Mouse (Mus musculus) midbrain, embryonic 14.5 days (tissue): ENCODE measurements around the gene Jade2. TPM values are rescaled to one million over a fixed set of nuclear protein-coding genes. Genes with fewer than 3 reads are reported as not detected.
"Not testable (repeated sequence)": the region's sequence is repeated elsewhere in the genome, so short reads cannot be mapped to it uniquely, and the experiment has no call there.

ENCODE experiments used
- ATAC-seq: fragments of 200-750 bp; cut with Nextera tagmentation; 2 replicates; pipeline ENCODE4 v1.8.0; 2017; ENCODE audit warnings: moderate number of reproducible peaks, moderate library complexity; ENCODE audit not compliant: low FRiP score, low TSS enrichment
- DNase-seq: peaks from one replicate; pipeline ENCODE4 v3.0.0-alpha.2; 2015
- H3K27ac ChIP-seq: fragments of 300-500 bp; sonication (generic); replicated peaks from 2 replicates; pipeline ENCODE4 v1.5.1; 2014; ENCODE audit warnings: mild to moderate bottlenecking, low read depth, low read length, moderate library complexity
- H3K27me3 ChIP-seq: fragments of 300-500 bp; sonication (generic); 2 replicates; pipeline ENCODE4 v1.6.1; 2014; ENCODE audit warnings: low read length, control low read depth, mixed read lengths; ENCODE audit not compliant: control insufficient read depth, insufficient read depth
- H3K36me3 ChIP-seq: fragments of 300-500 bp; sonication (generic); 2 replicates; pipeline ENCODE4 v1.6.1; 2014; ENCODE audit warnings: low read length, control low read depth; ENCODE audit not compliant: control insufficient read depth, insufficient read depth
- H3K4me1 ChIP-seq: fragments of 300-500 bp; sonication (generic); 2 replicates; pipeline ENCODE4 v1.6.1; 2014; ENCODE audit warnings: mild to moderate bottlenecking, antibody characterized with exemption, low read length, control low read depth; ENCODE audit not compliant: control insufficient read depth, insufficient read depth
- H3K4me2 ChIP-seq: fragments of 300-500 bp; sonication (generic); 2 replicates; pipeline ENCODE4 v1.6.1; 2014; ENCODE audit warnings: mild to moderate bottlenecking, low read length, moderate library complexity
- H3K4me3 ChIP-seq: fragments of 300-500 bp; sonication (generic); replicated peaks from 2 replicates; pipeline ENCODE4 v1.5.1; 2014; ENCODE audit warnings: low read depth, low read length
- H3K9ac ChIP-seq: fragments of 300-500 bp; sonication (generic); replicated peaks from 2 replicates; pipeline ENCODE4 v1.6.1; 2014; ENCODE audit warnings: mild to moderate bottlenecking, low read length, moderate library complexity
- H3K9me3 ChIP-seq: fragments of 300-500 bp; sonication (generic); 2 replicates; pipeline ENCODE4 v1.6.1; 2016; ENCODE audit warnings: low read length, control low read depth, mixed read lengths; ENCODE audit not compliant: control insufficient read depth
- WGBS: fragments of 180-500 bp; shearing (Covaris S2); extraction: QIAGEN DNeasy Blood & Tissue Kit; methylation state at CpG from one replicate; pipeline ENCODE4 v1.1.7; 2014; 5-methylcytosine and 5-hydroxymethylcytosine counted together
- polyA plus RNA-seq: library from polyadenylated mRNA; unstranded; fragments of >200 nt; fragmentation: Nextera tagmentation; extraction: Ambion mirVana; gene quantifications from 2 replicates; pipeline ENCODE4 v1.2.1, GENCODE M21; 2014

Jade2 gene
- polyA plus RNA-seq, 1 experiment from 2014 or later, result 0.30 TPM

GRCm38 (mm10) chr11:51800634-51801325, 56.7 kb downstream of the Jade2 start:
- WGBS, result 41% methylated on average over 7 of the region's 8 CpGs
- H3K27me3 ChIP-seq, result no peaks in the 10 kb centered on the region
- H3K4me2 ChIP-seq, result no peak overlapping the region
- H3K4me3 ChIP-seq, result no peak overlapping the region
- peaks cover 4% of the 10 kb centered on the region for H3K4me1 ChIP-seq
- H3K36me3 ChIP-seq, result no peaks in the 10 kb centered on the region
- no peak overlapping the region for H3K27ac ChIP-seq
- DNase-seq (no peak), ATAC-seq (no peak)
- no peak overlapping the region for H3K9ac ChIP-seq
- H3K9me3 ChIP-seq, result no peaks in the 10 kb centered on the region

DNA sequence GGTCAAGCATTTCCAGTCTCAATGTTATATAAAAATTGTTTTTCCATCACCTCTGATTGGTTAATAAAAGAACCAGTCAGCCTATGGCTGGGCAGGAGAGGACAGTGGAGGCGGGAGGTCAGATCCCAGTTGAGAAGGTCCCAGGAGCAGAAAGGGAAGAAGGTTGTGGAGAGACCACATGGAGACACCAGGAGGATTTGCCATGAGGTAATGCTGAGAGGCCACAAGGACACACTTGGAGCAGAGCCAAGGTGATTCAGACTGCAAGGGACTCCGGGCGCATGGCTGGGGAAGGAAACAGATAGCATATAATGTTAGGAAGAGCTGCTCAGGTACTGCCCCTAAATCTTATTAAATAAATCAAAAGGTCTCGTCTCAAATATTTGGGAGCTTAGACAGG, 61.2 kb downstream of the Jade2 start:
- Histone ChIP-seq H3K27me3 (no peaks in the 10 kb centered on the region), H3K27ac (no peak overlapping the region), H3K4me1 (no peaks in the 10 kb centered on the region), H3K9me3 (no peaks in the 10 kb centered on the region), H3K36me3 (peaks cover 14% of the 10 kb centered on the region), H3K9ac (no peak overlapping the region), H3K4me2 (no peak overlapping the region), H3K4me3 (no peak overlapping the region)
- ATAC-seq (no peak), DNase-seq (no peak)
- WGBS, result 93% methylated on average over 4 of the region's 4 CpGs

GRCm38 (mm10) chr11:51790662-51791061, 66.8 kb downstream of the Jade2 start:
- Histone ChIP-seq H3K4me2 (no peak overlapping the region), H3K36me3 (peaks cover 64% of the 10 kb centered on the region), H3K4me3 (no peak overlapping the region), H3K27ac (no peak overlapping the region), H3K9me3 (no peaks in the 10 kb centered on the region), H3K27me3 (no peaks in the 10 kb centered on the region), H3K4me1 (no peaks in the 10 kb centered on the region), H3K9ac (no peak overlapping the region)
- DNase-seq, result no peak
- no peak for ATAC-seq
- 96% methylated on average over 7 of the region's 7 CpGs for WGBS

GRCm38 (mm10) chr11:51789735-51790134, 67.7 kb downstream of the Jade2 start:
- WGBS, result 85% methylated on average over 4 of the region's 4 CpGs
- H3K4me2 ChIP-seq, H3K27me3 ChIP-seq, H3K9ac ChIP-seq, H3K4me1 ChIP-seq, H3K9me3 ChIP-seq, H3K4me3 ChIP-seq, H3K27ac ChIP-seq, ATAC-seq, DNase-seq: not testable (repeated sequence)
- H3K36me3 ChIP-seq, result peaks cover 67% of the 10 kb centered on the region

DNA sequence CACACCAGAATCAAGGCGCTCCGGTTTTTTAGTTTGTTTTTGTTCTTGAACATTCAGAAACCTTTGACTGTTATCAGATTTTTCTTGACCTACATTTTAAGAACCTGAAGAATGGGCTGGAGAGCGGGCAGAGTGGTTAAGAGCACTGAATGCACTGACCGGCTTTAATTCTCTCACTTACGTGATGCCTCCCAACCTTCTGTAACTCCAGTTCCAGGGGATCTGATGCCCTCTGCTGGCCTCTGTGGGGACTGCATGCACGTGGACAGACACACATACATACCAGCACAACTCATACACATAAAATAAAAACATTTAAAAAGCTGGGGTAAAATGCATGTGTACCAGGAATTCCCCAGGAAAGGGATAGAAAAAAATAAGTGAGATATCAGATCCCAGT, 71.5 kb downstream of the Jade2 start:
- Histone ChIP-seq H3K27ac (no peak overlapping the region), H3K36me3 (peaks cover 80% of the 10 kb centered on the region), H3K4me3 (no peak overlapping the region), H3K9me3 (no peaks in the 10 kb centered on the region), H3K9ac (no peak overlapping the region), H3K4me1 (no peaks in the 10 kb centered on the region), H3K4me2 (no peak overlapping the region), H3K27me3 (no peaks in the 10 kb centered on the region)
- DNase-seq (peak; percentile 17), ATAC-seq (no peak)
- 91% methylated on average over 6 of the region's 6 CpGs for WGBS

DNA sequence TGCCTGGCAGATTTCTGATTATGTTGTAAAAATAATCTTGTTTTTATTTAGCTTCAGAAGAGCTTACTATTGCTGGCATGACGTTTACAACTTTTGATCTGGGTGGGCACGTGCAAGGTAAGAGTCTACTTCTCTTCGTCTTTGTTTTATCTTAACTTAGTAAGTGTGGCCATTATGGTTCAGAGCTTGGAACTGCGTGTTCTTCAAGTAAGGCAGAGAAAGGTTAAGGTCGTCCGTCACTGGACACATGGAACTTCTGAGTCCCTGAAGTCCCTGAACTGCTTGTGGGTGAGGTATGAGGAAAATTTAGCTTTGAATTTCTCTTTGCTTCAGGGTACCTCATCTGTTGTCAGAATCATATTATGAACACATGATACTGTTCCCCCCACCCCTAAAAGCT, 74.7 kb downstream of the Jade2 start:
- Histone ChIP-seq H3K27ac (no peak overlapping the region), H3K4me1 (no peaks in the 10 kb centered on the region), H3K36me3 (peaks cover 68% of the 10 kb centered on the region), H3K4me2 (no peak overlapping the region), H3K4me3 (no peak overlapping the region), H3K9ac (no peak overlapping the region), H3K9me3 (no peaks in the 10 kb centered on the region), H3K27me3 (no peaks in the 10 kb centered on the region)
- no peak for DNase-seq
- WGBS, result 91% methylated on average over 6 of the region's 6 CpGs
- ATAC-seq, result no peak

- no peak overlapping the region for H3K4me3 ChIP-seq
- no peaks in the 10 kb centered on the region for H3K27me3 ChIP-seq
- DNase-seq (no peak), ATAC-seq (no peak)
- H3K9me3 ChIP-seq, result no peaks in the 10 kb centered on the region
- no peak overlapping the region for H3K4me2 ChIP-seq
- no peaks in the 10 kb centered on the region for H3K4me1 ChIP-seq
- peaks cover 53% of the 10 kb centered on the region for H3K36me3 ChIP-seq
- H3K9ac ChIP-seq, result no peak overlapping the region
- H3K27ac ChIP-seq, result no peak overlapping the region
- 90% methylated on average over 9 of the region's 9 CpGs for WGBS
These were observed 76.6 kb downstream of the Jade2 start for GRCm38 (mm10) chr11:51780773-51781267.

DNA sequence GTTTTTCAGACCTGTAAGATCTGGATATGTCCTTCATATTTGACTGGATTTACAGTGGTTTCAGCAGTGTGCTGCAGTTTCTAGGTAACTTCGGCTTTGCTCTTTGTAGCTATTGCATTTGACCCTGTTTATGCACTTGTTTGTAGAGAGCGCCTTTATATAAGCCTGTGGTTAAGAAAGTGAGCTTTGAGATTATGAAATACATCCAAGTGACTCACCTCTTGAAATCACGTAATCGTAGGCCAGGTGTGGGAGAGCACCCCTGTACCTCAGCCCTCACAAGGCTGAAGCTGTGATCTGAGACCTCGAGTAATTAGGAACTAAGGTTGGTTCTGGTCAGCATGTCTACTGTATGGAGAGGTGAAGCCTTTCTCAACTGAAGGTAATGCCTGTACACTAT, 80.0 kb downstream of the Jade2 start:
- Histone ChIP-seq H3K36me3 (peaks cover 32% of the 10 kb centered on the region), H3K9ac (no peak overlapping the region), H3K4me2 (no peak overlapping the region), H3K27me3 (no peaks in the 10 kb centered on the region), H3K9me3 (no peaks in the 10 kb centered on the region), H3K4me3 (no peak overlapping the region), H3K4me1 (no peaks in the 10 kb centered on the region), H3K27ac (no peak overlapping the region)
- 94% methylated on average over 5 of the region's 5 CpGs for WGBS
- ATAC-seq (no peak), DNase-seq (no peak)

GRCm38 (mm10) chr11:51775507-51775906, 81.9 kb downstream of the Jade2 start:
- H3K4me2 ChIP-seq, result no peak overlapping the region
- H3K4me3 ChIP-seq, result no peak overlapping the region
- WGBS, result 88% methylated on average over 3 of the region's 3 CpGs
- no peaks in the 10 kb centered on the region for H3K4me1 ChIP-seq
- no peak overlapping the region for H3K9ac ChIP-seq
- peaks cover 14% of the 10 kb centered on the region for H3K36me3 ChIP-seq
- no peak for DNase-seq
- no peaks in the 10 kb centered on the region for H3K27me3 ChIP-seq
- no peak overlapping the region for H3K27ac ChIP-seq
- H3K9me3 ChIP-seq, result no peaks in the 10 kb centered on the region
- no peak for ATAC-seq
